Mouse (Mus musculus): Measurements from ENCODE around the gene Gart. TPM values are rescaled to one million over a fixed set of nuclear protein-coding genes. Genes with fewer than 3 reads are reported as not detected.

Gart gene
- total RNA-seq, 2 experiments from 2014 or later = 73.3 to 83.7 TPM

Other genes starting within 250 kb of the Gart start
- 10 to 100 TPM; 26.3 to 27.4 TPM for gene Il10rb, start 240.8 kb downstream of the Gart start, total RNA-seq (2021)
- 10 to 100 TPM; 61.8 to 63.4 TPM for gene Ifnar1, start 161.7 kb downstream of the Gart start, total RNA-seq (2021)
- 10 to 100 TPM; 47.9 to 52.5 TPM for gene Ifngr2, start 99.9 kb downstream of the Gart start, total RNA-seq (2021)
- gene Tmem50b, start 49.2 kb downstream of the Gart start, total RNA-seq (2021) = 10 to 100 TPM; 12.3 to 12.8 TPM
- 1 to 10 TPM; 2.9 to 3.9 TPM for gene Dnajc28, start 27.9 kb downstream of the Gart start, total RNA-seq (2021)
- gene Son, start 554 bp upstream of the Gart start, total RNA-seq (2021) = 100 to 1,000 TPM; 169 to 203 TPM
- 1 to 10 TPM; 6.9 to 9.6 TPM for gene Donson, start 41.8 kb upstream of the Gart start, total RNA-seq (2021)
- 10 to 100 TPM; 26.6 to 27.2 TPM for gene Cryzl1, start 82.0 kb upstream of the Gart start, total RNA-seq (2021)
- 10 to 100 TPM; 80.4 to 82.9 TPM for gene Itsn1, start 82.3 kb upstream of the Gart start, total RNA-seq (2021)

Measured in gastrocnemius, postnatal 4 days (tissue).